Mouse (Mus musculus) cerebellum, adult 8-10 months (tissue): ENCODE data around the gene Calr.
A peak's percentile ranks its signal among the peaks of the same experiment; 100 is the strongest.

Experiments
- DNase-seq: peaks from one replicate; pipeline ENCODE4 v3.0.0; 2022

Gene Calr

DNA sequence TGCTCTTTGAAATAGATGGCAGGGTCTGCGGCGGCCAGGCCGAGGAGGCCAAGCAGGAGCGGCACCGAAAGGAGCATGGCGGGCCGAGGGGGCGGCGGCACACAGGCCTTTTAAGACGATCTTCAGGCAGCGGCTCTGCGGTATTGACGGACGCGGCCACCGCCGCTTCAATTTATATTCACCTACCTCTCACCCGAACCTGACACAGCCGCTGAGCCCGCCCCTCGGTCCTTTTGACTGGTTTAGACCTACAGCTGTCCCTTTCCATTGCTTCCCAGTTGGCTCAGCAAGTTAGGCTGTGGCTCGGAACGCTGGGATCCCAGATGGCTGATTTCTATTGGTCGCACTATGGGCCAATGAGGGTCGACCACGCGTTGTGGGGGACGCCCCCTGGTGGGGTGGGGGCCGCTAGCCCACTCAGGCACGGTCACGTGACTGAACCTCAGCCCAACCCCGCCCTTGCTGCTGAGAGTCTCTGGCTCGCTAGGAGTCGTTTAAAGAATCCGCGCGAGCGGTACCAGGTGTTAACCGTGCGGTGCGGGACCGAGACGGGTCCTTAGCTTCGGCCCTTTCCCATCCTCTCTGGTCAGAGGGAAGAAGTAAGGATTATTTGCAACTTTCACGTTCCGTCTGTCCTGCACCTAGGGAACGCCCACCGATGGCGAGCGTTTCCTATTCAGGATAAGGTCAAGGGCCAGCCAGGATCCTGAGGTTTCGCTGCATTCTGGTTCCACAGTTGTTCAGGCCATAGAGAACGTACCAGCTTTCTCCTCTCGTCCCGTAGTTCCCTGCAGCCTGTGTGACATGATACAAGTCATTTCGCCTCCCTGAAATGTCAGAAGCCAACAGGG, at the start of gene Calr:
Gene Calr (minus strand): TSS at position 213 of the 851 bp plus-strand sequence.
- peak; percentile 99 for DNase-seq

- no peak for DNase-seq
These were observed 49.2 kb upstream of the Calr start for GRCm38 (mm10) chr8:84895963-84896362.

- DNase-seq: peak; percentile 91
These were observed 47.0 kb upstream of the Calr start, which contains the start of gene Gcdh for GRCm38 (mm10) chr8:84893709-84894134. Gene Gcdh (minus strand): TSS chr8:84893921.

GRCm38 (mm10) chr8:84892993-84893708, 46.4 kb upstream of the Calr start:
- no peak for DNase-seq

DNA sequence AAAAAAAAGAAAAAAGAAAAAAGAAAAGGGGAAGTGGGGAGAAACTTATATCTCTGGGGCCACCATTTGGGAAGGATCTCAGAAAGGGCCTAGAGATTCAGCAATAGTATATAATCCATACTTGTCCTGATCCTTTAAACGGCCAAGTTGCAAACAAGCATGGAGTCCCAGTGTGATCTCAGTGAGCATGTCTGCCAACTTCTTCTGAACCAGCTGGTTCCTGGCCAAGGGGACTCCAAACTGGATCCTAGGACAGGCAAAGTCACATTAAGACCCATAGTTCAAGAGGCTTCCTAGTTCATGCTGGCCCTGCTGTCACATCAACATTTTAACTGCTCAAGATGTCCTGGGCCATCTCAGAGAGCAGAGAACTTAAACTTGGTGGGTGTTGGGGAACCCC, 42.4 kb upstream of the Calr start:
- DNase-seq: no peak

DNA sequence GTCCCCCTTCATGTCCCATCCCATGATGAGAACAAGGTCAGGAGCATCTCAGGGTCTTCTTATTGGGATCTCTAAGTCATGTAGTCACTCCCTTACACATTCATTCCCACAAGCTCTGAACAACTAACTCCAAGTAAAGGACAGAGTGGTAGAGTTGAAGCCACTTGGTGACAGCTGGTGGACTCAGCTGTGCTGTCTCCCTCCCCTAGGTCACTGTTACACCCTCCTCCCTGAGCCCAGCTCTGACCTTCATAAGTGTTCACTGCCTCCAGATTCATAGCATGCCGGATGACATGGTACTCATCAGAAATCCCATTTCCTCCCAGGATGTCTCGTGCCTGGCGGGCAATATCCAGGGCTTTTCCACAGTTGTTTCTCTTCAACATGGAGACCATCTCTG, 41.5 kb upstream of the Calr start:
- DNase-seq: no peak

GRCm38 (mm10) chr8:84884728-84885127, 38.0 kb upstream of the Calr start:
- no peak for DNase-seq

- no peak for DNase-seq
These were observed 32.2 kb upstream of the Calr start for GRCm38 (mm10) chr8:84878915-84879314.

GRCm38 (mm10) chr8:84877297-84878035, 30.7 kb upstream of the Calr start:
- peak; percentile 75 for DNase-seq

GRCm38 (mm10) chr8:84874339-84874738, 27.6 kb upstream of the Calr start:
- DNase-seq: no peak

DNA sequence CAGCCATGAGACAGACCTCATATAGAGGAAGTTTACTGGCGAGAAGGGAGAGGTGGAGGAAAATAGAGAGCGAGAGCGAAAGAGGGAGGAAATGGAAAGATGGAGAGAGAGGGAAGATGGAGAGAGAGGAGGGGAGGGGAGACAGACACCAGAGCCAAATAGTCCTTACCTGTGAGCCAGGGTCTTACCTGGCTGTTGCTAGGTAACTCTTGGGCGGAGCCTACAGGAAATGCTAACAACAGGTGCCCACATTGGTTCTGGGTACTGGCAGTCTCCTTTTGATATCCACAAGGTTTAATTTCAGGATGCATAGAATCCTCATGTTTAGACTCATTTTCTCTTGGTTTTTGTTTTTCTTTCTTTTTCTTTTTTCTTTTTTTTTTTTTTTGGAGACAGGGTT, 26.3 kb upstream of the Calr start:
- DNase-seq: no peak

DNA sequence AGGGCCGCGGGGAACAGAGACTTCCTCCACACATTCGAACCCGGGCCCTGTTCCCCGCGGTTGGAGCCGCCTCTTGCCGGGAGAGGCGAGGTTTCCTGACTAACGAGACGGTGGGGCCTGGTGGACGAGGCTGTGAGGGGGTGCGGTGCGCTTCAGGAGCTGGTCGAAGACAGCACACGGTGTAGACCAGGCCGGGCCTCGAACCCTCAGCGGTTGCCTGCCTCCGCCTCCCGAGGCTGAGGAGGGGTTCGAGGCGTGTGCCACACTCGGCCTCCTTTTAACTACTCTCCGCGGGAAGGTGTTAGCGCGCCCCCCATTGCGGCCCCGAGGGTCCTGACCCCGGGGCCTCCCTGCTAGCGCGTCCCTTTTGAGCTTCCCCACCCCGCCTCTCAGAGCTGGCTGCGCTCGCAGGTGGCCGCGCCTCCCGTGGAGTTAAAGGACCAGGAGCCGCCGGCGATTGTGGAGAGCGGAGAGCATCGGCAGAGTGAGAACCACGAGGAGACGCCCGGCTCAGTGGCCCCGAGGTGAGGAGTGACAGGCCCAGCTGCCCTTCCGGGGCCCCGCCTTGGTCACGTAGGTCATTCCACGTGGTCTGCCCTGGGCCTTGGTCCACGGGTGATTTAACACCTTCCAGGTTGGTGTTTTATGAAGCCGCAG, 25.7 kb upstream of the Calr start:
- no peak for DNase-seq

DNA sequence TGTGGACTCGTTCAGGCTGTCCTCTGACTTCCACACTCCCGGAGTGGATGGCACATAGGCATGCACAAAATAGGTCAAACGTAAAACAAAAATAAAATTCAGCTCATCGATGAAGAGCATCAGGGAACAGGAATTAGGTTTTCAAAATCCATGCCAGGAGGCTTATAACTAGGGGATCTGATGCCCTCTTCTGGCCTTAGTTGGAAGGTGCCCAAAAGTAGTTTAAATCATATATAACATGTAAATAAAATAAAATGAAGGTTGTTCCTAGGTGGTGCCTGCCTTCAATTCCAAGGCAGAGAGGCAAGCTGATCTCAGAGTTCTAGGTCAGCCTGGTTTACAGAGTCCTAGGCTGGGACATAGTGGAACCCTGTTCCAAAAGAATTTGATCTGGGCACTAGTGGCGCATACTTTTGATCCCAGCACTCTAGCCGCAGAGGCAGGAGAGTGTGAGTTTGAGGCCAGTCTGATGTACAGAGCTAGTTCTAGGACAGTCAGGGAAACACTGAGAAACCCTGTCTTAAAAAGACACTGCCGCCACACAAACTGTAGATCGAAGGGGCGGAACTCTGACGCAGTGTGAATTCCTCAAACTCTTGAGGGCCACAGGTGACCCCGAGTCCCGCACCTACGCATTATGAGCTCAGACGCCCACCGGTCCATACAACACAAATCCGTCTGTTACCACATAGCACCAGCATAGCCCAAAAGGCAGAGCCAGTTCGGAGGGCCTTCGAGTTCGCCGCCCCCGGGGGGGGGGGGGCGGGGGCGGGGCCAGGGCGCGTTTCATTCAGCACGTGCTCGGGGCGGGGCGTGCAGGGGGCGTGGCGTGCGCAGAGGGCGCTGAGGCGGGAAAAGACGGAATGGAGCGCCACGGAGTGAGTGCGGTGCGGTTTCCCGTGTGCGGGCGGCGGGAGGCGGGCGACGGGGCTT, 24.9 kb upstream of the Calr start, which contains the start of gene Syce2:
Gene Syce2 (plus strand): TSS at position 736 of the 933 bp plus-strand sequence.
- peak; percentile 53 for DNase-seq

DNA sequence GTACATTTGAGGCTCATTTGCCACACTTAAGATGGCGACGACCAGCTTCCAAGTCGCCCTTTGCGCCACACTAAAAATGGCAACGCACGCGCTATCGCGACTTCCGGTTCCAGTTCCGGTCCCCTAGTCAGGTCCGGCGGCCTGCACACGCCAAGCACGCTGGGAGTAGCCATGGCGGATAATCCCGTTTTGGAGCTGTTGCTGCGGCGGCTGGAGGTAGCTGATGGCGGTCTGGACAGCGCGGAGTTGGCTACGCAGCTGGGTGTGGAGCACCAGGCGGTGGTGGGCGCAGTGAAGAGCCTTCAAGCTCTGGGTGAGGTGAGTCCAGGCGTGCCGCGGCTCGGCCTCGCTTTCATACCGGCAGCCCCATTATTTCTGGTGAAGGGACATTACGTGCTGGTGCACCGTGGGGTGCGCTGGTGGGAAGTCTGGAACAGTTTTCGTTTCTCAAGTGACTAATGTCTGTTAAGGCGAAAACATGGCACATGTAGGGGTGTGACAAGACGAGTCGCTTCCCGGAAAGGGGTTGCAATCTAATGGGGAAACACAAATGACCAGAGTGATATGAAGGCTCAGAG, 10.2 kb upstream of the Calr start, which contains the start of gene Farsa:
Gene Farsa (plus strand): TSS at position 126 of the 578 bp plus-strand sequence.
- peak; percentile 91 for DNase-seq

GRCm38 (mm10) chr8:84856434-84856833, 9.7 kb upstream of the Calr start:
- no peak for DNase-seq

GRCm38 (mm10) chr8:84847684-84848435, 1.1 kb upstream of the Calr start:
- no peak for DNase-seq

GRCm38 (mm10) chr8:84846094-84846721, 526 bp downstream of the Calr start:
- DNase-seq: peak; percentile 52

DNA sequence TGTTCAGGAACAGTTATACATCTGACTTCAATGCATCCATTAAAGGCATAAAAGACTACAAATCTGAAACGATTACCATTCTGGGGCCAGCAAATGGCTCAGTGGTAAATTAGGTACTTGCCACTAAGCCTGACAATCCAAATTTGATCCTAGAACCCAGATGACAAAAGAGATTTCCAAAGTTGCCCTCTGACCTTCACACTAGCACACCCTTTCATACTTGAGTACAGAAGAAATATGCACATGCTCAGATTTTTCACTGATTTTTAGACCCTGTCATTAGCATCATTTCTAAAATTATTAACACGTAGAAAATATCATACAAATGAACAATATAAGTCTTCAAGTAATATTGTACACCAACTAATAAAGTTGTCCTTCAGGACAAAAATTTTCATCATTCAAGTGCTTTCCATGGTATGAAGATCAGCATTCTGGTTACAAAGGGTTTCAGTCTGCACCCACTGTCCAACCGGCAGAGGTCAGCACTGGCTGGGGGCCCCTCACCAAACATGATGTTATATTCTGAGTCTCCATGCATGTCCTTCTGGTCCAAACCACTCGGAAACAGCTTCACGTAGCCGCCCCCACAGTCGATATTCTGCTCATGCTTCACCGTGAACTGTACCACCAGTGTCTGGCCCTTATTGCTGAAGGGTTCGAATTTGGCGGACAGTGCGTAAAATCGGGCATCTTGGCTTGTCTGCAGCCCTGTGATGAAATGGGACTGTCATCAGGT, 1.2 kb downstream of the Calr start:
- DNase-seq: no peak
